Mouse (Mus musculus): ENCODE measurements around the gene Arl5b. TPM values are rescaled to one million over a fixed set of nuclear protein-coding genes. Genes with fewer than 3 reads are reported as not detected.

The Arl5b gene
- polyA plus RNA-seq, 1 experiment from 2014 or later, result 23.9 TPM

Other genes starting within 250 kb of the Arl5b start
- 9.5 and 12.8 TPM in 2 replicates for gene Nsun6, start 5.7 kb downstream of the Arl5b start, polyA plus RNA-seq (2015; fragmentation: Nextera tagmentation; extraction: Ambion mirVana)

All from intestine, embryonic 15.5 days (tissue).